Mouse (Mus musculus): ENCODE measurements at regions not wholly inside any gene's neighbourhood (a gene's known extent, or its start where the extent isn't known, plus 50 kb on each side); places are given as distances from the start of the nearest gene placed in this dataset.
A peak's percentile ranks its signal among the peaks of the same experiment; 100 is the strongest.

DNA sequence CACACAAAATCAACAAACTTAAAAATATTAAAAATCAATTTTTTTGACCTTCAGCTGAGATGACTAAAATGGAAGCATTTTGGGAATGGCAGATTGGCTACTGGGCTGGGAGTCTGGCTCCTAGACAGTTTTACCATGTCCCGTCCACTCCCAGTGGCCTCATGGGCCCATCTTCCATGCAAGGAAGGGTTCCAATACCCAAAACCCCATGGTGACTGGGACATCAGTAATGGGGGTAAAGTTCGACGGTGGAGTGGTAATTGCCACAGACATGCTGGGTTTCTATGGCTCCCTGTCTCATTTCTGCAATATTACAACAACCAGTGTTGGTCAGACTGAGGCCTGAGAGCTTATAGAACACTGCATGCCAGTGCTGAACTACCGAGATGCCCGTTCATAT is 82.2 kb downstream of the Il20rb start:
- DNase-seq (ENCODE audit: low spot score): no peak

DNA sequence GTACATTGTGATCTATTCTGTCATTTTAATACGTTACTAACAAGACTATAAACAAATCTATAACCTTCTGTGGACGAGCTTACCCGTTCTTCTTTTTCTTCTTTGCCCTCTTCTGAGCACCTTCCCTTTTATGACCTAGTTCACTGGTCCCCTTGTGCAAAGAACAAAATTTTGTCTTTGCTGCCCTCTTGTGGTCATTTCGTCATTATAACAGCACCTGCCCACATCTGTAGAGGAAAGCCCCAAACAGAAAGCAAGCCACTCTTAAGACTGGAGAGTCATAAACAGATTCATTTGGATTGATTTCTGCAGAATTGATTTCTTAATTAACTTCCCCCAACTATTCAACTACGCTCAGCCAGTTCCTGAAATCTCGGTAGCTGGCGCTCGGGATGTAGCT is 86.2 kb downstream of the Il20rb start:
- DNase-seq (ENCODE audit: low spot score): peak; percentile 76

GRCm38 (mm10) chr9:100396340-100396910 is 90.2 kb downstream of the Il20rb start:
- DNase-seq (ENCODE audit: low spot score): no peak

DNA sequence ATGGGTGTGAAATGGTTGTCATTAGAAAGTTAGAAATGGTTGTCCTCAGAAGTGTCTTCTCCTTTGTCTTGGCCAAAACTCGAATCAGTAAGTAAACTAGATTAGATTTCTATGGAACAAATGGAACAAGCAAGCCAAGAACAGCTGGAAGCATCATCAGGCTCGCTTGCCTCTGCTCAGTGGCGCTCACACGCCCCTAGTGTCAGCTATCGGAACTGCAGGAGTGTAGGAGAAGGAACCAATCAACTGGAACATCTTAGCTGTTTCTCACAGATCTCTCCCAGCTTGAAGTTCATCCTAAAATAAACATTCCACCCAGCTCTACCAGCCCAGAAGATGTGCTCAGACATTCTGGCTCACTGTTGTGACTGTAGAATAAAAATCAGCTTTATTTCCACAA is 90.9 kb downstream of the Il20rb start:
- DNase-seq (ENCODE audit: low spot score): peak; percentile 60

DNA sequence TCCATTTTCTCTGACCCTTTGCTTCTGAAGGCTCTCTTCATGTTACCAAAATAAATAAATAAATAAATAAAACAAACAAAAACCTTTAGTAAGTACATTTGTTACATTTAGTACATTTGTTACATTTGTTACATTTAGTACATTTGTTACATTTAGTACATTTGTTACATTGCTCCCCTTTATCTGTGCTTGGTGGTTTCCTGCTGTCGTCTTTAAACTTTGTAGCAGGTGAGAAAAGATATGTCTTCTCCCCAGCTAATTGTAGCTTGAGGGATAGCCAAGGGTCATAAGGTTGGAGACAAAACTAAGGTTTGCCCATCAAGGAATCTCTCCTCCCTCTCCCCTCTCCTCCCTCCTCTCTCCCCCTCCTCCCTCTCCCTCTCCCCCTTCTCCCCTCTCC is 92.0 kb downstream of the Il20rb start:
- DNase-seq (ENCODE audit: low spot score): no peak

DNA sequence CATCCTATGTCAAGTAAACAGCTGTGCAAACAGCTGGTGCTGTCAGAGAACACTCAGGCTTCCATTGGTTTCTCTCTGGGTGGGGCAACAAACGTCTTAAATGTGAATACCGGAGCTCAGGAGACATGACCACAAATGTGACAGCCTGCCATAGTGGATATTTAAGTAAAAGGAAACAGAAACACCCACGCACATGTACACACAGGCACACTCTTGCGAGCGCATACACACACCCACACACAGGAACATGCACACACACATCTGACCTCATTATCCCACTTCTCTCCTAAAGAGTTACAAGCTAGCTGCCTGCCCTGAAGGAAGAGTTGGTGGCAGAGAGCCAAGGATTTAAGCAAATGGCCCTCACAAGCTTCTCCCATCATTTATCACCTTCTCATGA is 92.4 kb downstream of the Il20rb start:
- no peak for DNase-seq (ENCODE audit: low spot score)

DNA sequence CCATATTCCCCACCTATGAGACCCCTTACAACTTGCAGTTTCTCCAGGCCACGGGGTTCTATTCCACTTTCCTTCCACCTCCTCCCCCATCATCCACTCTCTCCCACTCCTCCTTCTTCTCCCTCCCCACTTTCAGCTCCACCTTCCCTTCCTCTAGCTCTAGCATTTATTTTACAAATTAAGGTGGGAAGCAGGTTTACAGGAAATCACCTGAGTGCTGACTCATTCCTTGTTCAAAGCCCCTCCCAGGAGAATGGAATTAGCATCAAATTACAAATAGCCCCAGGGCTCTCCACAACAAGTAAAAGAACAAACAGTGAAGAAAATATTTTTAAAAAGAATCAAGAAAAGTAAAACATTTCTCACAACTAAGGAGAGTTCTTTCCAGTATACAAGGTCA is 94.3 kb downstream of the Il20rb start:
- no peak for DNase-seq (ENCODE audit: low spot score)

GRCm38 (mm10) chr9:100391566-100392213 is 94.9 kb downstream of the Il20rb start:
- no peak for DNase-seq (ENCODE audit: low spot score)

DNA sequence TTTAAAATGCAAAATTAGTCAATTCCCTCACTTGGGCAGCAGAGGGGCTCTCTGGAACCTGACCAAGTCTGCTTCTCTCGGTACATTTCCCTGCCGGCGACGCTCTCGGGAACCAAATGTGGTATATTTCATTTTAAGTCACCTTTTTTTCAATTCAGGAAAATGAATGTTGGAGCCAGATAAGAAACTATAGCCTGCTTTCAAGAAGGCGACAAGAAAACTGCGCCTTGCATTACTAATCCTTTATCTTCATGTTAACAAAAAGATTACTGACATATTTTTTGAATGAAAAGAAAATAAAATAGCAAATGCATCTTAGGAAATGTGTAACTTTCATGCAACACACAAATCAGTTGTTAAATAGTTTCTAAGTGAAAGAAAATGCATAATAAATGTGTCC is 98.2 kb downstream of the Il20rb start:
- DNase-seq (ENCODE audit: low spot score): no peak

GRCm38 (mm10) chr9:100387171-100387685 is 99.4 kb downstream of the Il20rb start:
- DNase-seq (ENCODE audit: low spot score): no peak

DNA sequence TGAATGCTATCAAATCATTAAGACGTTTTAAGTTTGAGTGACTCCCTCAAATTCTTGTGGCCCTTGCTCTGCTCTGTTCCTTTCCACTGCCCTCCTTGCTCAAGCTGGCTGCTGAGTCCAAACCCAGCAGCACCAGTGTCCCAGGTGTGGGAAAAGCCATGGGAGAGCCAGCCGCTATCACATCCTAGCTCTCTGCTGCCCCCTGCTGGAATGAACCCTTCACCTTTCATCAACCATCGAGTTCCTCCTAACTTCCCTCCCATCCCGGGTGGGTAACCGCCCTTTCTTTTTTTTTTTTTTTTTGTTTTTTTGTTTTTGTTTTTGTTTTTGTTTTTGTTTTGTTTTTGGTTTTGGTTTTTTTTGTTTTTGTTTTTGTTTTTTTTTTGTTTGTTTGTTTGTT is 104.1 kb downstream of the Il20rb start:
- DNase-seq (ENCODE audit: low spot score): peak; percentile 37

- DNase-seq (ENCODE audit: low spot score): no peak
Measured at GRCm38 (mm10) chr9:100369921-100370320, 116.7 kb downstream of the Il20rb start.

GRCm38 (mm10) chr9:100366816-100367215 is 119.8 kb downstream of the Il20rb start:
- DNase-seq (ENCODE audit: low spot score): no peak

GRCm38 (mm10) chr9:100359934-100360716 is 126.5 kb downstream of the Il20rb start:
- peak; percentile 13 for DNase-seq (ENCODE audit: low spot score)

DNA sequence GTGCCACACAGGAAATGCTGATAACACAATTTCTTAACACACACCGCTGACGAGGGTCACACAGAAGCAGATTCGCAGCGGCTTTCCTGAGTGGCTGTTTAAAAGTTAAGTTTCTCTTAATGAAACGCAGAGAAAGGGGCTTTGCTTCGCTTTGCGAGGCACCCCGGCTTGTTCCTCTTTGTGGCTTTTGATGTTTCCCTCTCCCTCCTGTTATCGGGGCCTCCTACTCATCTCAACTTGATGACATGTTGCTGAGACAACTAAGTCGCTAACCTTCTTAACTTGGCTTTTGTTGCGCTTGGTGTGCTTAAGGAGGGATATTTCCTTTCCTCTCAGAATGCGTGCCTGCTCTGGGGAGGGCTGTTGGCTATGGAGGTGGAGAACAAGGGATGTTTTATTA is 129.0 kb downstream of the Il20rb start:
- no peak for DNase-seq (ENCODE audit: low spot score)

- no peak for DNase-seq (ENCODE audit: low spot score)
Measured at GRCm38 (mm10) chr9:100340796-100341195, 145.8 kb downstream of the Il20rb start.

GRCm38 (mm10) chr9:100307765-100308164 is 178.8 kb downstream of the Il20rb start:
- no peak for DNase-seq (ENCODE audit: low spot score)

GRCm38 (mm10) chr9:100307364-100307763 is 179.2 kb downstream of the Il20rb start:
- no peak for DNase-seq (ENCODE audit: low spot score)

DNA sequence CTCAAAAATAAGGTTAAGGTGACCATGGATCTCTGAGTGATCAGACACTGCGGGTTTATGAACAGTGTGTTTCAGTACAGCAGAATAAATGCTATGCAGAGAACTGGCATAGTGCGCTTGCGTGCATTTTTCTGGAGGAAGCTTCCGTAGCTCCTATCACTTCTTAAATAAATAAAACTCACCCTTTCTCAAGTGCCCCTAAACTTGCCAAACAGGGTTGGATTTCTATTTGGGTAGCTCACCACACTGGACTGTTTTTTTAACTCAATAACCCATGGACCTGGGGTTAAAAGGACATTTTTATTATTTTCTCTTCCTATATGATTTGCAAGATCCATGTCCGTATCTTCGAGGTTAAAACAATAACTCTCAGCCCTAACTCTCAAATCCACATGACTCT is 182.8 kb downstream of the Il20rb start:
- DNase-seq (ENCODE audit: low spot score): no peak

DNA sequence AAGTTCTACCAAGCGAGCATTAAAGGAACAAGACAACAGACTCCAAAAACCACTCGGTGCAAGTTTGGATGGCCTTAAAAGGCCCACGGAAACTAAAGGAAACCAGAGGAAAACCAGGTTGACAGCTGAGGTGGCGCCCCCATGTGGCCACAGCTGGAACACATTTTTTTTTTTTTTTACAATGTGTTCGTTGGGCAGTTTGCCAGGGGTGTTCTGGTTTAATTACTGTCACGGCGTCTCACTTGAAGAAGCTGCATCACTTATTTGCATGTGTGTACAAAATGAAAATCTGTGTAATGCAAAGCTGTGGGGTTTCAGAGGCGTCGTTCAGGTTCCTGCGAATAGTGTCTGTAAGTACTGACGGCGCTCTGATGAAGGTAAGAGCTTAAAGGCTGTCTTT is 185.0 kb downstream of the Il20rb start:
- DNase-seq (ENCODE audit: low spot score): no peak

- no peak for DNase-seq (ENCODE audit: low spot score)
Measured at GRCm38 (mm10) chr9:100277361-100277760, 209.2 kb downstream of the Il20rb start.
